Mouse (Mus musculus) brown adipose tissue, adult 24 weeks (tissue): ENCODE data around the gene Spata17. TPM values are rescaled to one million over a fixed set of nuclear protein-coding genes. Genes with fewer than 3 reads are reported as not detected.

Experiments
- H3K27ac ChIP-seq: fragments of 200-500 bp; replicated peaks from 2 replicates; pipeline ENCODE4 v1.5.1; 2012; ENCODE audit warnings: low read depth, mild to moderate bottlenecking, low read length
- H3K4me1 ChIP-seq: fragments of 200-500 bp; 2 replicates; pipeline ENCODE4 v1.6.1; 2012; ENCODE audit warnings: low read length, mixed read lengths; ENCODE audit not compliant: control insufficient read depth, insufficient read depth, insufficient read length
- H3K4me3 ChIP-seq: fragments of 200-500 bp; 2 replicates; pipeline ENCODE4 v1.5.1; 2012; ENCODE audit warnings: low read depth, mild to moderate bottlenecking, low read length, moderate library complexity; ENCODE audit not compliant: insufficient read depth
- polyA plus RNA-seq: library from polyadenylated mRNA; stranded (reverse); fragments of >200 nt; gene quantifications from 2 replicates; pipeline ENCODE4 v1.2.4, GENCODE M21; 2012; ENCODE audit not compliant: missing spikeins, insufficient read depth, insufficient read length

The Spata17 gene
- polyA plus RNA-seq, 1 experiment: 12.8 TPM

DNA sequence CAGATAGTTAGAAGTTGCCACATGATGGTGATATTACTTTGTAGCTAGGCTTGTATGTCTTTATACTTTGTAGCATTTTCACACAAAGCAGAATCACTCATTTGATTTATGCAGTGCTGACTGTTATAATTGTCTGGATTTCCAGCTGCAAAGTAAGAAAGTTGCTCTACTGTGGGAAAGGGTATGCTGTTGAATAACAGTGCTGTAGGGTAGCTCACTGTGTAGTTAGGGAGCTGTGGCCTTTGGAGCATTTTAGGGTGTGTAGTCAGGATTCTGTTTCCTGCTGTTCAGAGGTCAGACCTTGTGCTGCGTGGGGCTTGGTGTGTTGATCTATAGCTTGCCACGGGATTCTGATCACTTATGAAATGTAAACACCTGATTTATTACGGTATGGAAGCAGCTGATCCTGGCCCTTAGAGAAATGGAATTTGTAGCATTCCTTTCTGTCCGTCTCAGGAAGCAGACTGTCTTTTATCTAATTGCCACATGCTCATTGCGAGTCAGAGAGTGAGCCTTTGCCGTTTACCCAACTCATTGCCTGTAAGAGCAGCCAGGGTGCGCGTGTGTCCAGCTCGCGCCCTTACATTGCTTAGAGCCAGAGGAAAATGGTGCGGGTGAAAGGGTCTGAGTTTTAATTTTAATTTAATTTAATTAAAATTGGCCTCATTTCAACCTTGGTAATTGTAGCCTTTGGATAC lies 11.2 kb upstream of the Spata17 start:
- peak overlapping the region; percentile 64 for H3K27ac ChIP-seq
- H3K4me3 ChIP-seq: peak overlapping the region; percentile 10; the same call in 1 of the 2 replicates
- H3K4me1 ChIP-seq: peaks cover 12% of the 10 kb centered on the region; the same call in 1 of the 2 replicates

DNA sequence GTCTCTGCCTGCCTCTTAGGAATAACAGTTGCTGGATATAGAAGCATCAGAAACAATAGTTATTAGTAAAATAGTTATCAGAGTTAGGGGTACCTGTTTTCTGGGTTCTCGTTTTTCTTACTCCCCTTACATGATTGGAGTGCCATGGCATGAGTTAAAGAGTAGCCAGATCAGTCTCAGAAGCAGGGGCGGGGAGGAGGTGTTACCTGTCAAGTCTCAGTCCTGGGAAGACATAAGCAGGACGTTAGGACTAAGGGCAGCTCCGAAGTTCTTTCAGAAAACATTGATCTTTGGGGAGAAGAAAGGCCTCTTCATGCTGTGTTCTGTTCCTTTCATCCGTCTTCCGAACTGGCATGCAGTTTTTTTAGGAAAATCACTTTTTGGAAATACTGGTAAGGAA lies 5.5 kb upstream of the Spata17 start:
- H3K27ac ChIP-seq: no peak overlapping the region
- no peak overlapping the region for H3K4me3 ChIP-seq
- H3K4me1 ChIP-seq: peaks cover 3% of the 10 kb centered on the region

DNA sequence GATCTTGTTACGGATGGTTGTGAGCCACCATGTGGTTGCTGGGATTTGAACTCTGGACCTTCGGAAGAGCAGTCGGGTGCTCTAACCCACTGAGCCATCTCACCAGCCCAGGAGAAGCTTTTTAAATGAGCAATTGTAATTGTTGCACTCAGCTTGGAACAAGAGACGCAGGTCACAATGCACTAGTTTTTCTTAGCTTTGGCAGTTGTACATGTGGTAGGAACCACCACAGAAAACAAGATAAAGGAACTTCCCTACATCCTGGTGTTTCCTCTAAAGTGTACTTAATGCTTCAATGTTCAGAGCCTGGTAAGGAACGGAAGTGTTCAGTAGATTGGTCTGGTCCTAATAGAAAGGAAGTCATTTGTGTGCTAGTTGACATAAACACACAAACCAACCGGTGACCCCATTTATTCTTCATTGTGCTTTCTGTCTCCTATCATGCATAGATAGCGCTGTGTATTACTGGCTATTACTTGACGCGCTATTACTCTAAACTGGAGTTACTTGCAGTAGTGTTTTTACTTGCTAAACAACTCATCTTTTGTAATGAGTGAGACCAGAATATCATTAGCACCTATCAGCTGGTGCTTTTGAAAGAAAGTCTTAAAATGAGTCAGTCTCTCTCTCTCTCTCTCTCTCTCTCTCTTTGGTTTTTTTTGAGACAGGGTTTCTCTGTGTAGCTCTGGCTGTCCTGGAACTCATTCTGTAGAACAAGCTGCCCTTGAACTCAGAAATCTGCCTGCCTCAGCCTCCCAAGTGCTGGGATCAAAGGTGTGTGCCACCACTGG lies 1.6 kb upstream of the Spata17 start:
- no peak overlapping the region for H3K4me3 ChIP-seq
- H3K27ac ChIP-seq: no peak overlapping the region
- peaks cover 3% of the 10 kb centered on the region for H3K4me1 ChIP-seq

DNA sequence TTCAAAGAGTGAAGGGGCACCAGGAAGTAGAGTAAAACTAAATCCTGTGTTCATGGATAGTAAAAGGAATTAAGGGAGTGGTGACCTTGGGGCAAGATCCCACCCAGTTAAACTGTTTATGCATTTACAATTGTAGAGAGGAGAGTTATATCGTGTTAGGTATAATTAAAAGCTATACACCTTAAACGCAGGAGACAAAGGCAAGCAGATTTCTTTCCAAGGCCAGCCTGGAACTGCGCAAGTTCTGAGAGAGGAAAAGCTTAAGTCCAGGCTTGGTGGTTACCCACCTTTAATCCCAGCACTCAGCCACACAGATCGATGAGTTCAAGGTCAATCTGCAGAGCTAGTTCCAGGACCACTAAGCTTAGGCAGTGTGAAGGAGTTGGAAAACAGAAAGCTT lies 4.5 kb downstream of the Spata17 start:
- no peaks in the 10 kb centered on the region for H3K4me1 ChIP-seq
- no peak overlapping the region for H3K4me3 ChIP-seq
- H3K27ac ChIP-seq: no peak overlapping the region

DNA sequence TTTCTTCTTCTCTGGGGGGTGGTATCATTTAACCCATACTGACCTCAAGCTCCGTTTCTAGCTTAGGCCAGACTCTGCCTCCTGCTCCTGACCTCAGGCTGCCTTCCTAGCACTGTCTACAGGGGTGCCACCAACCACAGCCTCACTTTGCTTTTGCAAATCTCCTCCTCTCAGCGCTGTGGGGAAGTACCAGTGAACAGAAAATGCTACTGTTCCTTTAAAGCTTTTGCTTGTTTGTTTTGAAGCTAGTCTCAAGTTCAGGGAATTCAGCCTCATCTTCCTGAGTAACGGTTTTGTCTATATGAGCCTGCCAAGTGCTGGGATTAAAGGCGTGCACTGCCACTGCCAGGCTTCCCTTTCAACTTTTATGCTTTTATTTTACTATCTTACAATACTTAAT lies 5.8 kb downstream of the Spata17 start:
- H3K27ac ChIP-seq: no peak overlapping the region; the same call in 1 of the 2 replicates
- no peak overlapping the region for H3K4me3 ChIP-seq
- no peaks in the 10 kb centered on the region for H3K4me1 ChIP-seq

DNA sequence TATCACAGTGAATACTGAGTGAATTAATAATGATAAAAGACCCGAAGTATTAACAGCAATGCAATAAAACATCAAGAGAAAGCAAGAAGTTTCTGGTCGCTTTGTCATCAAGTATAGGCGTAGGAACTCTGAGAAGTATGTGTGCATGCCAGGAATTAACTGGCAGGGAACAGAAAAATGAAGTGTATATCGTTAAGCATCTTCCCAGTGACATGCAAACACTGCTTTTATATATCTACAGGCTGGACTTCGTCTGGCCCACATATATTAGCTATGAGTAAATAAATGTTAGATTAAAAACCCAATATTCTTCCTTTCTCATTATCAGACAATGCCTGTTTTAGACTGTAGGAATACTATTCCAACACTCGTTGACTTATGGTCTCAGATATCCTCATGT lies 9.8 kb downstream of the Spata17 start:
- H3K27ac ChIP-seq: no peak overlapping the region
- H3K4me1 ChIP-seq: no peaks in the 10 kb centered on the region
- H3K4me3 ChIP-seq: no peak overlapping the region

DNA sequence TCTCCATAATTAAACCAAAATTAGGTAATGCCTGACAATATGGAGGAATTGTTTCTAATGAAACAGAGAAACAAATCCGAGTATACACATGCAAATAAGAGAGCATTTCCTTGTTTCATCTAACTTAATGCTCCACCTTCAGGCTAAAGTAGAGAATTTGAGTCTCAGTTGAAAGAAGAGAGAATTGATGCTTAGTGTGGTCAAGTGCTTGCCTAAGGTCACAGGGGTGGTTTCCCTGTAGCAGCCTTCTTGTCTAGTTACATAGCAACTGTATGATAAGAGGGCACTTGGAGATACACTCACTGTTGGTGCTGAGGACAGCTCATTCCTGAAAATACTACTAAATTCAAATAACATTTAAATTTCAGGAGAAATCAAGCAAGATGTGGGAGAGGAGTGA lies 36.7 kb downstream of the Spata17 start:
- H3K4me3 ChIP-seq: no peak overlapping the region
- H3K27ac ChIP-seq: no peak overlapping the region
- no peaks in the 10 kb centered on the region for H3K4me1 ChIP-seq

DNA sequence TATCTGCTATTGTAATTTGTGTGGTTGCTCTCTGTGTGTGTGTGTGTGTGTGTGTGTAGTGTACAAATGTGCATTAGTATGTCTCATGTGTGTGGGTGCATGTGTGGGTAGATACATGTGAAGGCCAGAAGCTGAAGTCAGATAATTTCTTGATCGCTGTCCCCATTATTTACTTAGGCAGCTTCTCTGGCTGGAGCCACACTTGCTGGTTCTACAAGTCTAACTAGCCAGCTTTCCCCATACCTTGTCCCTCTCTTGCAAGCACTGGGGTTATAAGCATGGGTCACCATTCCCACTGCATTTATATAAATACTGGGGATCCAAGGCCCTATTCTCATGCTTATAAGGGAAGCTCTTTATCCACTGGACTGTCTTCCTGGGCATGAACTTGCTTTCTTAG lies 39.3 kb downstream of the Spata17 start:
- Histone ChIP-seq H3K4me1 (no peaks in the 10 kb centered on the region), H3K4me3 (no peak overlapping the region), H3K27ac (no peak overlapping the region)

DNA sequence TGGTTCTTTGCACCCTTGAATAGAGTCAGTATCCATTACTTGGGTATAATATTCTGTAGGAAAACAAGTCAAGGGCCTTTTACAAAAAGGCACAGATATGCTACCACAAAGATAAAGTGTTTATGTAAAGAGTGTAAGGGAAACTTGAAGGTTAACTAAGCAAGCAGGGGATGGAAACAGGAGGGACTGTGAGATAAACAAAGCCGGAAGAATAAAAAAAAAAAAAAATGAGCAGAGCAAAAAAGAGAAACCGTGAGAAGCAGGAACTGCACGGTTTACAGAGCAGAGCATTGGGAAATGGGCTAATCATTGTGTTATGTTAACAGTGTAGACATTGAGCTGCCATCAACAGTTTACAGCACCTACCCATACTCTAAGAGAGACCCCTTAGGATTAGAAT lies 44.9 kb downstream of the Spata17 start:
- no peak overlapping the region for H3K4me3 ChIP-seq
- H3K4me1 ChIP-seq: no peaks in the 10 kb centered on the region
- H3K27ac ChIP-seq: no peak overlapping the region

DNA sequence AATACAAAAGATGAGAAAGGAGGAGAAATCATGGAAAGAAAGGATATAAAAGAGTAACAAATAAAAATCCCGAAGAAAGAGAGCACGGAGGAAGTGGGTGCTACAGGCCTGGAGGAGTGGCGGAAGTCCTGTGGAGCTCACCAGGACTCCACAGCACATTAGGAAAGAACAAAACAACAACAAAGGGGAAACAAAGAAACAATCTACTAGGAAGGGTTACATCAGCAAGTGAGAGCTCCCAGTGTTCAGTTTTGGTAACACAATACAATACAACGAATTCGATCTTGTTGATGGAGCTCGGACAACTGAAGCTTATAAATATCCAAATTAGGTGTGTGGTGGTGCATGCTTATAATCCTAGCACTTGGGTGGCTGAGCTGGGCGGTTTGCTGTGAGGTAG lies 45.6 kb downstream of the Spata17 start:
- Histone ChIP-seq H3K4me1 (no peaks in the 10 kb centered on the region), H3K27ac (no peak overlapping the region), H3K4me3 (no peak overlapping the region)

DNA sequence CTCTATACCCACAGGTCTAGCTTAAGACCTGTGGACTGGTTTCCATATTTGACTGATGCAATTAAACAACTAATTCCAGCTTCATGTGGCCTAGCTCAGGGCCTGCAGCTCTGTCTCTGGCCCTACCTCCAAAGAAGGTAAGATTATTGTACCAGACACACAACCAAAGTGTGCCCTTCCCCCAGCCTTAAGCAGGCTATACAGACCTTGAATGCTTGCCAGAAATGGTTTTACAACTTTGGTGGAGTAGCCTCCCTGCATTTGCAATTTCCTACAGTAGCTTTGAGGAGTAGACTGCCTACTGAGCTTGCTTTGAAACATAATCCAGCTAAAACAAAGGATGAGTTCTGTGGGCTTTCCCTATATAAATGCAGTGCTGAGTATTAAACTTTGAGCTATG lies 51.7 kb downstream of the Spata17 start:
- Histone ChIP-seq H3K27ac (no peak overlapping the region), H3K4me1 (no peaks in the 10 kb centered on the region), H3K4me3 (no peak overlapping the region)

DNA sequence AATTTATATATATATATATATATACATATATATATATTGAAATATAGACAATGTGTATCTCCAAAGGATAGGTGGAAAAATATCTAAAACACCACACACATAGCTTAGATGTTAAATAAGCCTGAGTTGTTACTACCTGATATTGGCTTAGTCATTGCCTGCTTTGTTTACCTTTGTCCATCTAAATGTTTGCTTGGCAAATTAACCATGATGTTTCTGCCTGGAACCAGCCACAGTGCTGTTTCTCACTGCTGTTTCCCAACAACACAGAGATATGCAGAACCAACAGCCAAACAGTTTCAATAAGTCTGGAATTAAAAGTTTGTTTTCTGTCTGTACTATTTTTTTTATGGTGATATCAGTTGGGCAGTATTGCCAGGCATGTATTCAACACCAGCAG lies 59.6 kb downstream of the Spata17 start:
- H3K4me3 ChIP-seq: no peak overlapping the region
- H3K27ac ChIP-seq: no peak overlapping the region
- H3K4me1 ChIP-seq: no peaks in the 10 kb centered on the region

DNA sequence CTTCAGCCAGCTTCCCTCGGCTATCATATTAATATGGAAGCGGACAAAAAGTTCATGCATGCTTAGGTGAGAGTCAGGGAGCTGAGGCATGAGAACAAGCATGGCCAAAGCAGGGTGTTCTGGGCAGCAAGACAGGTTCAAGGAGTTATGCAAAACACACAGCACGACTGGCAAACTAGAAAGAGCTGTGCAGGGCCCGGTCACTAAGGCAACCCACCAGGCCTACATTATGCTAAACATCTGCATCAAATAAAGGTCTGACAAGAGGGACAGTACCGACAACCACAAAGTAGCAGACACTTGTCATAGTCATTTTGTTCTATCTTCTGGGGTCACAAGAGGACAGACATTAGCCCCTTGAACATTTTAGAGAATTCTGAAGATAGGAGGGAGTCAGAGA lies 61.6 kb downstream of the Spata17 start:
- Histone ChIP-seq H3K27ac (no peak overlapping the region), H3K4me3 (no peak overlapping the region)

DNA sequence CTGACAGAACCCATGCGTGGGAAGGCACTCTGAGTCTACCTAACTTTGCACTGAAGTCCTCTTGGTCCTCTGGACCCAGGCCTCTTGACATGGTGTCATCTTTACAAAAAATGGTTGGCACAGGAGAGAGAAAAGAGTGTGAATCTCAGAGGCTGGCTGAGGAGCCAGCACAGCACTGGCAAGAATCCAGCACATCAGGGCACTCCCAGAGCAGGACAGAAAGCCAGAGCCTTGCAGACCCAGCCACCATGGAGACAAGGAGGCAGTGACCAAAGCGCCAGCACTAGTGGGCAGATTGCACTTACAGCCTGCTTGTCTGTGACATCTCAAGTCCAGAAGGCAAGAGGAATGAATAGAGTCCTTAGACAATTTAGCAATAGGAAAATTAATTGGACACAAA lies 62.7 kb downstream of the Spata17 start:
- H3K27ac ChIP-seq: no peak overlapping the region
- no peak overlapping the region for H3K4me3 ChIP-seq
- H3K4me1 ChIP-seq: no peaks in the 10 kb centered on the region

More for the DNA sequence above, 61.6 kb downstream of the Spata17 start:
- H3K4me1 ChIP-seq: no peaks in the 10 kb centered on the region

DNA sequence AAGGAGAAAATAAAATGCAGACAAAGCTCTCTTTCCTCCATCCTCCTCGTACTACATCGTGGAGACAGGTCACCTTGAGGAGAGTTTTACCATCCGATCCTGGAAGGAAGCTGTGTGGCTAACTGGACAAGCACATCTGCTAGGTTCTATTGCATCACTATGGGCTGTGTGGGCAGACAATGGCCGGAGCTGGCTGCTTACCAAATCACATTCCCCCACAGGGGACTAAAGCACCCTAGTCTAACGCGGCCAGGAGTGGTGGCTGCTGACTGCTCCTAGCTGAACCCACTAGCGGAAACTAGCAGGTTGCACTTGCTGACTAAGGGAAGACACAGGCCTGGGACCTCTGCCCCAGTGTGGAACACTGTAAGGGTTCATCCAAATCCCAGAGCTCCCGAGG lies 72.3 kb downstream of the Spata17 start:
- H3K4me1 ChIP-seq: no peaks in the 10 kb centered on the region
- no peak overlapping the region for H3K27ac ChIP-seq
- H3K4me3 ChIP-seq: no peak overlapping the region

DNA sequence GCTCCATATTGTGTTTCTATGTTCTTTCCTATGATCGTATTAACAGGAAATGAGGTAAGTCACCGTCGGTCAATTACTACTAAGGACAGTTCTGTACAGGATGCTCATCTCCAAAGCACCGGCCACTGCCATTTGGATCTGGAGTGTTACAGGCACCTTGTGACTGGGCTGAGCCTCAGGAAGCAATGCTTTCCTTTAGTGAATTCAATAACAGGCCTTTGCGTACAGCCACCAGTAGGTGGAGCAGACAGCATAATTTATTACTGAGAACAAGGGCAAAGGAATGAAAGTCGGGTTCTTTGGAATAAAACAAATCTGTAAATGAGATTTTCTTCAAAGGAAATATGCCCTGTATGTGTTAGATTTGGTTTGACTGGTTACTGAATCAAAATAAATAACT lies 77.8 kb downstream of the Spata17 start:
- Histone ChIP-seq H3K4me3 (no peak overlapping the region), H3K4me1 (no peaks in the 10 kb centered on the region), H3K27ac (no peak overlapping the region)
